Mouse (Mus musculus) CH12.LX (cell line): Measurements from ENCODE around the gene Matn4.
A peak's percentile ranks its signal among the peaks of the same experiment; 100 is the strongest.

Source experiments
- JUND ChIP-seq: conservative IDR thresholded peaks from 2 replicates; pipeline ENCODE4 v1.6.1; 2011; ENCODE audit warnings: low read depth, low read length, improper control_type of control experiment
- MAX ChIP-seq: IDR thresholded peaks from 2 replicates; pipeline ENCODE4 v1.6.1; 2011; ENCODE audit warnings: low read length, improper control_type of control experiment
- POLR2A ChIP-seq: IDR thresholded peaks from 2 replicates; pipeline ENCODE4 v1.6.1; 2011; ENCODE audit warnings: low read depth, mild to moderate bottlenecking, improper control_type of control experiment, low read length
- RAD21 ChIP-seq: IDR thresholded peaks from 2 replicates; pipeline ENCODE4 v1.6.1; 2011; ENCODE audit warnings: low read depth, mild to moderate bottlenecking, low read length, improper control_type of control experiment, moderate library complexity
- UBTF ChIP-seq: IDR thresholded peaks from 2 replicates; pipeline ENCODE4 v1.6.1; 2012; ENCODE audit warnings: low read depth, mild to moderate bottlenecking, inconsistent platforms, low read length, improper control_type of control experiment, moderate library complexity

- TF ChIP-seq RAD21 (peak; percentile 5), JUND (no peak), POLR2A (peak; percentile 98), UBTF (no peak), MAX (0 out of 2 replicates have a peak, but pooled peaks have one; percentile 7)
Observed at GRCm38 (mm10) chr2:164443051-164443437, 38.1 kb upstream of the Matn4 start.
